Mouse (Mus musculus) adrenal gland, postnatal 10 days (tissue): ENCODE measurements at regions not wholly inside any gene's neighbourhood (a gene's known extent, or its start where the extent isn't known, plus 50 kb on each side); places are given as distances from the start of the nearest gene placed in this dataset.

Experiments used
- DNase-seq: peaks from one replicate; pipeline ENCODE4 v3.0.0; 2021; ENCODE audit warnings: mixed read lengths

DNA sequence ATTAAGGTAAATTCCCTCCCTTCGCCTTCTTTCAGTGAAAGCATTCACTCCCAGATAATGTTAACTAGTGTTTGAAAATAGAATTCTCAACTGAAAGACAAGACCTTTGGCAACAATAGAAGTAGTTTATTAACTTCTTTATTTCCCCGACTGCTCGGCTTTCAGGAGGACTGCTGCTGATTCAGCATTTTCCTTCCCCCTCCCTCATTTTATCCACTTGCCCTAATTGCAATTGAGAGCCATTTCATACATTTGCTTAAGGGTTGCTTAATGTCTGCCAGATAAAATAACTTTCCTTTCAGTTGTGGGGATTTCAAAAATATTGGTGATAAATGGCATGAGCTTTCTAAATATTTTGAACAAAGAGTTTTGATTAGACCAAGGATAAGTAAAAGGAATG is 744.5 kb downstream of the Brinp3 start:
- DNase-seq = no peak

DNA sequence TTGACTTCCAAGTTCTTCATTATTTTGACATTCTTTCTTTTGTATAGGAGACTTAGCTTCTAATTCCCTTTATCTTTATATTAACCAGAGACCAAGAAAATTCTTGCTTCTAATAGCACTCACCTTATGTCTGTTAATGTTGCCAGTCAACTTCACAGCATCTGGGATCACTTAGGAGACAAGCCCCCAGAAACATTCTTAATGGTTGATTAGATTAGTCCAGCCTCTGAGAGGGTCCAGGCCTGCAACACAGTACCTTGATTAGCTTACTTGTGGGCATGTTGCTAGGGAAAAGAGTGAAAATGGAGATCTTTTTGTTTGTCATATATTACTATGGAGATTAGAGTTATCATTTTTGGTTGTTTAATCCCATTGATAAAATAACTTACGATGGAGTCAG is 778.8 kb downstream of the Brinp3 start:
- DNase-seq = no peak

DNA sequence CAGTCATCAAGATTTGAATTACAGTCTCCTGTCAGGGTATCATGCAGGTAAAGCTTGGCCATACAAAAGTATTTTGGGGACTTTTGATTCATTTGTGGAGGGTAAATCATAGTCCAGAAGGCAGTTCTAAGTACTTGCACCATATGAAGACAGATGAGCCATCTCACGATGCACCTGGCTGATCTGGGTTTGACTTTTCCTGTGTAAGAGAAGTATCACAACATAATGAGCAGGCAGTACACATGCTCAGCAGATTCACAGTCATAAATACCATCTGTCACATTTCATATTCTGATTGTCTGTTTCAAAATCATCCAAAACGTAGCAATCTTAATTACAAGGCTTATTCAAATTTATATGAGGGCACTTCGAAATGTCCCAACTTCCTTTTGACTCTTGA is 796.6 kb downstream of the Brinp3 start:
- no peak for DNase-seq

DNA sequence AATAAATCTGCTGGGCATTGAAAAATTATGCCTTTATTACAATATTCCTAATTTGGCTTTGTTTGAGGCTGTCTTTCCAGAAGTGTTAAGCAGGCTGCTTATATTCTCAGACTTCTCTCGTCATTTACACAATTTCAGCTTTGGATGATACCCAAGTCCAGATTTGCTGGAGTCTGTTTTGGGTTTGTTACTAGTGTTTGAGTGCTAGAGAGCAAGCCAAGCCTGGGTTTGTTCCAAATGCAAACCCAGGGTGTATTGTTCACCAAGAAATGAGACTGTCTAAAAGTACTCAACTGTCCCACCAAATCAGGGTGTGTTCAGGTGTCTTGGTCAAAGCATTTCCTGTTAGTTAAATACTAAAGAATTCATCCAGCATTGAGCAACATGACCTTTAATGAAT is 814.7 kb downstream of the Brinp3 start:
- peak; percentile 21 for DNase-seq

GRCm38 (mm10) chr1:147343276-147343953 is 848.9 kb downstream of the Brinp3 start:
- DNase-seq = peak; percentile 17

- no peak for DNase-seq
Measured at GRCm38 (mm10) chr1:147344027-147344426, 849.5 kb downstream of the Brinp3 start.
